Mouse (Mus musculus): ENCODE measurements around the gene Ahsa1. TPM values are rescaled to one million over a fixed set of nuclear protein-coding genes. Genes with fewer than 3 reads are reported as not detected.
A peak's percentile ranks its signal among the peaks of the same experiment; 100 is the strongest.
"Not testable (repeated sequence)": the region's sequence is repeated elsewhere in the genome, so short reads cannot be mapped to it uniquely, and the experiment has no call there.

The Ahsa1 gene
- polyA plus RNA-seq, 1 experiment from 2014 or later = 222 TPM

GRCm38 (mm10) chr12:87293934-87294333 lies 27.7 kb downstream of the Ahsa1 start:
- Histone ChIP-seq H3K27ac (ENCODE audit: low read depth, low read length) (no peak overlapping the region), H3K9me3 (ENCODE audit: control insufficient read depth, low read length) (no peaks in the 10 kb centered on the region), H3K4me3 (ENCODE audit: low read length) (no peak overlapping the region), H3K9ac (ENCODE audit: low read depth, low read length) (no peak overlapping the region), H3K4me1 (ENCODE audit: control insufficient read depth, insufficient read depth, low read depth, low read length) (no peaks in the 10 kb centered on the region; the same call in 1 of the 2 replicates), H3K27me3 (replicated peaks; ENCODE audit: control insufficient read depth, insufficient read depth, low read length) (no peaks in the 10 kb centered on the region), H3K4me2 (ENCODE audit: low read length) (no peak overlapping the region), H3K36me3 (ENCODE audit: control insufficient read depth, insufficient read depth, low read length) (no peaks in the 10 kb centered on the region)
- 68% methylated on average over 6 of the region's 6 CpGs for WGBS
- no peak for ATAC-seq

- WGBS = 10% methylated on average over 29 of the region's 29 CpGs
- Histone ChIP-seq H3K36me3 (ENCODE audit: control insufficient read depth, insufficient read depth, low read length) (no peaks in the 10 kb centered on the region), H3K27ac (ENCODE audit: low read depth, low read length) (no peak overlapping the region), H3K27me3 (replicated peaks; ENCODE audit: control insufficient read depth, insufficient read depth, low read length) (peaks cover 3% of the 10 kb centered on the region), H3K9ac (ENCODE audit: low read depth, low read length) (peak overlapping the region; percentile 84), H3K4me2 (ENCODE audit: low read length) (peak overlapping the region; percentile 99), H3K4me1 (ENCODE audit: control insufficient read depth, insufficient read depth, low read depth, low read length) (peaks cover 12% of the 10 kb centered on the region), H3K9me3 (ENCODE audit: control insufficient read depth, low read length) (no peaks in the 10 kb centered on the region), H3K4me3 (ENCODE audit: low read length) (peak overlapping the region; percentile 82)
- ATAC-seq = peak; percentile 70
Observed at GRCm38 (mm10) chr12:87299037-87299656, 32.9 kb downstream of the Ahsa1 start.

GRCm38 (mm10) chr12:87299657-87300440 lies 33.6 kb downstream of the Ahsa1 start, which contains the start of gene Ism2:
TSS of gene Ism2 (minus strand) at chr12:87299705.
- peak within 1 kb of the TSS; percentile 82 for H3K4me3 ChIP-seq (ENCODE audit: low read length)
- peaks cover 3% of the 10 kb centered on the region for H3K27me3 ChIP-seq (replicated peaks; ENCODE audit: control insufficient read depth, insufficient read depth, low read length)
- no peak within 1 kb of the TSS for H3K27ac ChIP-seq (ENCODE audit: low read depth, low read length)
- H3K9me3 ChIP-seq (ENCODE audit: control insufficient read depth, low read length) = no peaks in the 10 kb centered on the region
- peak; percentile 82 for ATAC-seq
- peaks cover 12% of the 10 kb centered on the region for H3K4me1 ChIP-seq (ENCODE audit: control insufficient read depth, insufficient read depth, low read depth, low read length)
- peak within 1 kb of the TSS; percentile 84 for H3K9ac ChIP-seq (ENCODE audit: low read depth, low read length)
- H3K36me3 ChIP-seq (ENCODE audit: control insufficient read depth, insufficient read depth, low read length) = no peaks in the 10 kb centered on the region
- H3K4me2 ChIP-seq (ENCODE audit: low read length) = peak within 1 kb of the TSS; percentile 99
- WGBS = under 1% methylated on average over 59 of the region's 86 CpGs

- Histone ChIP-seq H3K4me1 (ENCODE audit: control insufficient read depth, insufficient read depth, low read depth, low read length) (peaks cover 12% of the 10 kb centered on the region), H3K4me3 (ENCODE audit: low read length) (peak overlapping the region; percentile 82), H3K9ac (ENCODE audit: low read depth, low read length) (peak overlapping the region; percentile 84; the same call in 1 of the 2 replicates), H3K4me2 (ENCODE audit: low read length) (peak overlapping the region; percentile 99), H3K36me3 (ENCODE audit: control insufficient read depth, insufficient read depth, low read length) (no peaks in the 10 kb centered on the region), H3K27me3 (replicated peaks; ENCODE audit: control insufficient read depth, insufficient read depth, low read length) (peaks cover 3% of the 10 kb centered on the region), H3K27ac (ENCODE audit: low read depth, low read length) (no peak overlapping the region), H3K9me3 (ENCODE audit: control insufficient read depth, low read length) (no peaks in the 10 kb centered on the region)
- peak; percentile 21; the same call in 1 of the 2 replicates for ATAC-seq
- under 1% methylated on average over 9 of the region's 9 CpGs for WGBS
Observed at GRCm38 (mm10) chr12:87300441-87300690, 34.1 kb downstream of the Ahsa1 start.

GRCm38 (mm10) chr12:87301189-87301588 lies 34.9 kb downstream of the Ahsa1 start:
- Histone ChIP-seq H3K4me1 (ENCODE audit: control insufficient read depth, insufficient read depth, low read depth, low read length) (peaks cover 15% of the 10 kb centered on the region), H3K27ac (ENCODE audit: low read depth, low read length) (no peak overlapping the region), H3K4me3 (ENCODE audit: low read length) (no peak overlapping the region), H3K9me3 (ENCODE audit: control insufficient read depth, low read length) (no peaks in the 10 kb centered on the region), H3K9ac (ENCODE audit: low read depth, low read length) (no peak overlapping the region), H3K27me3 (replicated peaks; ENCODE audit: control insufficient read depth, insufficient read depth, low read length) (peaks cover 3% of the 10 kb centered on the region), H3K36me3 (ENCODE audit: control insufficient read depth, insufficient read depth, low read length) (no peaks in the 10 kb centered on the region), H3K4me2 (ENCODE audit: low read length) (no peak overlapping the region)
- no peak for ATAC-seq
- 54% methylated on average over 4 of the region's 4 CpGs for WGBS

GRCm38 (mm10) chr12:87305767-87306583 lies 39.7 kb downstream of the Ahsa1 start:
- H3K4me1 ChIP-seq (ENCODE audit: control insufficient read depth, insufficient read depth, low read depth, low read length) = peaks cover 4% of the 10 kb centered on the region
- no peaks in the 10 kb centered on the region for H3K27me3 ChIP-seq (replicated peaks; ENCODE audit: control insufficient read depth, insufficient read depth, low read length)
- 22% methylated on average over 13 of the region's 13 CpGs for WGBS
- no peak overlapping the region for H3K4me3 ChIP-seq (ENCODE audit: low read length)
- peaks cover 8% of the 10 kb centered on the region for H3K36me3 ChIP-seq (ENCODE audit: control insufficient read depth, insufficient read depth, low read length)
- no peak overlapping the region for H3K4me2 ChIP-seq (ENCODE audit: low read length)
- H3K27ac ChIP-seq (ENCODE audit: low read depth, low read length) = peak overlapping the region; percentile 29; the same call in 1 of the 2 replicates
- ATAC-seq = peak; percentile 34; the same call in 1 of the 2 replicates
- peak overlapping the region; percentile 35; the same call in 1 of the 2 replicates for H3K9ac ChIP-seq (ENCODE audit: low read depth, low read length)
- no peaks in the 10 kb centered on the region for H3K9me3 ChIP-seq (ENCODE audit: control insufficient read depth, low read length)

- 61% methylated on average over 4 of the region's 4 CpGs for WGBS
- not testable (repeated sequence) for ATAC-seq; H3K27me3 ChIP-seq (replicated peaks; ENCODE audit: control insufficient read depth, insufficient read depth, low read length); H3K27ac ChIP-seq (ENCODE audit: low read depth, low read length); H3K4me2 ChIP-seq (ENCODE audit: low read length); H3K36me3 ChIP-seq (ENCODE audit: control insufficient read depth, insufficient read depth, low read length); H3K4me3 ChIP-seq (ENCODE audit: low read length); H3K4me1 ChIP-seq (ENCODE audit: control insufficient read depth, insufficient read depth, low read depth, low read length); H3K9ac ChIP-seq (ENCODE audit: low read depth, low read length); H3K9me3 ChIP-seq (ENCODE audit: control insufficient read depth, low read length)
Observed at GRCm38 (mm10) chr12:87306584-87306844, 40.2 kb downstream of the Ahsa1 start.

- H3K36me3 ChIP-seq (ENCODE audit: control insufficient read depth, insufficient read depth, low read length) = peaks cover 11% of the 10 kb centered on the region
- H3K27me3 ChIP-seq (replicated peaks; ENCODE audit: control insufficient read depth, insufficient read depth, low read length) = no peaks in the 10 kb centered on the region
- no peak overlapping the region for H3K4me2 ChIP-seq (ENCODE audit: low read length)
- H3K4me1 ChIP-seq (ENCODE audit: control insufficient read depth, insufficient read depth, low read depth, low read length) = no peaks in the 10 kb centered on the region
- no peaks in the 10 kb centered on the region for H3K9me3 ChIP-seq (ENCODE audit: control insufficient read depth, low read length)
- H3K9ac ChIP-seq (ENCODE audit: low read depth, low read length) = no peak overlapping the region
- H3K4me3 ChIP-seq (ENCODE audit: low read length) = no peak overlapping the region
- H3K27ac ChIP-seq (ENCODE audit: low read depth, low read length) = no peak overlapping the region
- WGBS = 63% methylated on average over 2 of the region's 2 CpGs
- no peak for ATAC-seq
Observed at GRCm38 (mm10) chr12:87313098-87313497, 46.8 kb downstream of the Ahsa1 start.

GRCm38 (mm10) chr12:87317951-87318350 lies 51.7 kb downstream of the Ahsa1 start:
- no peaks in the 10 kb centered on the region for H3K36me3 ChIP-seq (ENCODE audit: control insufficient read depth, insufficient read depth, low read length)
- H3K4me1 ChIP-seq (ENCODE audit: control insufficient read depth, insufficient read depth, low read depth, low read length) = no peaks in the 10 kb centered on the region
- no peak overlapping the region for H3K9ac ChIP-seq (ENCODE audit: low read depth, low read length)
- H3K4me3 ChIP-seq (ENCODE audit: low read length) = no peak overlapping the region
- no peaks in the 10 kb centered on the region for H3K9me3 ChIP-seq (ENCODE audit: control insufficient read depth, low read length)
- no peaks in the 10 kb centered on the region for H3K27me3 ChIP-seq (replicated peaks; ENCODE audit: control insufficient read depth, insufficient read depth, low read length)
- ATAC-seq = no peak
- H3K4me2 ChIP-seq (ENCODE audit: low read length) = no peak overlapping the region
- WGBS = 62% methylated on average over 1 of the region's 1 CpGs
- H3K27ac ChIP-seq (ENCODE audit: low read depth, low read length) = no peak overlapping the region

Data from hindbrain, embryonic 16.5 days (tissue).